Mouse (Mus musculus): ENCODE data around the gene Cenpi.

DNA sequence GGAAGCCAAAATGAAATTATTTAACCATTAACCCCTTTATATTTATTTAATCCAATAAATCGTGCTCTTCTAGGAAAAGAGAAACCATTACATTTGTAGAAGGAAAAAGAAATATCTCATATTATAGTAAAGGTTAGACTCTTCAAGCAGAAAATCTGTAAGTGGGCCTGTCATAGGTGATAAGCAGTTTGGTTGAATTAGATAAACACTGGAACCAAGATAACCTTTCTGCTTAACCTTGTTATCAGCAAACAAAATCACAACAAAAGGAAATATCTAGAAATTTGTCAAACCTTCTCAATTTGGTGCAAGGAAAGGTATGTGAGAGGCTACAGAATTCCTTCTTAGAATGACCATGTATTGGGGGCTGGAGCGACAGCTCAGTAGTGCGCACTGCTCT is 27.4 kb upstream of the Cenpi start:
- no peak for TF ChIP-seq CTCF (IDR thresholded peaks at IDR 0.05; ENCODE audit: insufficient read depth, low read length)
- no peak for TF ChIP-seq POLR2A (IDR thresholded peaks at IDR 0.05; ENCODE audit: borderline replicate concordance, extremely low read depth, low read depth, low read length)
